Mouse (Mus musculus) midbrain, embryonic 13.5 days (tissue): ENCODE measurements around the gene Togaram2. TPM values are rescaled to one million over a fixed set of nuclear protein-coding genes. Genes with fewer than 3 reads are reported as not detected.
A peak's percentile ranks its signal among the peaks of the same experiment; 100 is the strongest.
"Not testable (repeated sequence)": the region's sequence is repeated elsewhere in the genome, so short reads cannot be mapped to it uniquely, and the experiment has no call there.

Experiments
- ATAC-seq: fragments of 200-750 bp; cut with Nextera tagmentation; 2 replicates; pipeline ENCODE4 v1.8.0; 2017; ENCODE audit warnings: mild to moderate bottlenecking, moderate TSS enrichment, moderate library complexity
- H3K27ac ChIP-seq: fragments of 300-500 bp; sonication (generic); 2 replicates; pipeline ENCODE4 v1.5.1; 2015; ENCODE audit warnings: inconsistent platforms, mild to moderate bottlenecking, moderate library complexity
- H3K27me3 ChIP-seq: fragments of 300-500 bp; sonication (generic); 2 replicates; pipeline ENCODE4 v1.6.1; 2015; ENCODE audit warnings: mild to moderate bottlenecking, inconsistent platforms
- H3K36me3 ChIP-seq: fragments of 300-500 bp; sonication (generic); 2 replicates; pipeline ENCODE4 v1.6.1; 2015; ENCODE audit warnings: mild to moderate bottlenecking, inconsistent platforms
- H3K4me1 ChIP-seq: fragments of 300-500 bp; sonication (generic); replicated peaks from 2 replicates; pipeline ENCODE4 v1.6.1; 2015; ENCODE audit warnings: inconsistent platforms
- H3K4me2 ChIP-seq: fragments of 300-500 bp; sonication (generic); replicated peaks from 2 replicates; pipeline ENCODE4 v1.6.1; 2015; ENCODE audit warnings: moderate library complexity, mild to moderate bottlenecking, inconsistent platforms
- H3K4me3 ChIP-seq: fragments of 300-500 bp; sonication (generic); replicated peaks from 2 replicates; pipeline ENCODE4 v1.5.1; 2015; ENCODE audit warnings: mild to moderate bottlenecking, inconsistent platforms
- H3K9ac ChIP-seq: fragments of 300-500 bp; sonication (generic); replicated peaks from 2 replicates; pipeline ENCODE4 v1.6.1; 2015; ENCODE audit warnings: mild to moderate bottlenecking, inconsistent platforms
- H3K9me3 ChIP-seq: fragments of 300-500 bp; sonication (generic); 2 replicates; pipeline ENCODE4 v1.6.1; 2016; ENCODE audit warnings: mild to moderate bottlenecking, inconsistent platforms
- WGBS: fragments of 180-500 bp; shearing (Covaris S2); methylation state at CpG from one replicate; pipeline ENCODE4 v1.1.7; 2015; 5-methylcytosine and 5-hydroxymethylcytosine counted together
- polyA plus RNA-seq: library from polyadenylated mRNA; unstranded; fragments of >200 nt; fragmentation: Nextera tagmentation; extraction: Ambion mirVana; gene quantifications from 2 replicates; pipeline ENCODE4 v1.2.1, GENCODE M21; 2015

Togaram2 gene
- polyA plus RNA-seq, 1 experiment from 2014 or later, result 0.27 TPM

GRCm38 (mm10) chr17:71747561-71747960 is 74.5 kb downstream of the Togaram2 start:
- Histone ChIP-seq H3K4me3 (no peak overlapping the region), H3K27me3 (no peaks in the 10 kb centered on the region), H3K4me2 (no peak overlapping the region), H3K9me3 (no peaks in the 10 kb centered on the region), H3K36me3 (no peaks in the 10 kb centered on the region), H3K4me1 (no peaks in the 10 kb centered on the region), H3K9ac (no peak overlapping the region), H3K27ac (no peak overlapping the region)
- ATAC-seq, result no peak
- 77% methylated on average over 8 of the region's 8 CpGs for WGBS

DNA sequence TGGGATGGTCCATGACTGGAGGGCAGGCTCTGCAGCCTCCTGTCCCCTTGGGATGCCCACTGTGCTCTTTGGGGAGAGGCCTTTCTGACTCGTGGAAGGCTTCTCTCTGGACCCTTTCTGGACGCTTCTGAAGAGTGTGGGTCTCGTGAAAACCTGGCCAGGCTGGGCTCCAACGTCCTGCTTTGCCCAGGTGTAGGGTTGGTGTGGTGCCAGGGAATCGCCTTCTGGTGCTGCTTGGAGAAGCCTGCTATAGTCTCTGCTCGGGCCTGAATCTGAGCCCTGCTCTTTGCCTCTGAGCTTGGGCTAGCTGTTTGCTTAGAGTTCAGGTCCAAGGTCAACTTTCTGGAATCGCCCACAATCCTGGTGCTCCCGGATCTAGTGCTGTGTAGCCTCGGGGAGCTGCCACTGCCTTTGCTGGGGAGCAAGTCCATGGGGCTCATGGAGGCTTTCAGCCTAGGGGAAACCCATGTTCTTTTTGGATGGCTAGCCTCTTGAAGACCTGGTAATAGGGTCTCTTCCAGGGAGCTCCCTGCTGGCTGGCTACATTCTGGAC is 76.6 kb downstream of the Togaram2 start:
- no peak overlapping the region for H3K27ac ChIP-seq
- no peak overlapping the region for H3K9ac ChIP-seq
- H3K36me3 ChIP-seq, result no peaks in the 10 kb centered on the region
- no peaks in the 10 kb centered on the region for H3K4me1 ChIP-seq
- WGBS, result 87% methylated on average over 9 of the region's 9 CpGs
- no peak overlapping the region for H3K4me2 ChIP-seq
- no peak for ATAC-seq
- H3K27me3 ChIP-seq, result no peaks in the 10 kb centered on the region
- H3K9me3 ChIP-seq, result no peaks in the 10 kb centered on the region
- no peak overlapping the region for H3K4me3 ChIP-seq

GRCm38 (mm10) chr17:71752831-71753230 is 79.8 kb downstream of the Togaram2 start, which contains the start of gene Pcare:
Gene Pcare, minus strand, starts transcription at chr17:71752894.
- WGBS, result 65% methylated on average over 10 of the region's 10 CpGs
- no peak for ATAC-seq
- H3K27me3 ChIP-seq, result no peaks in the 10 kb centered on the region
- no peaks in the 10 kb centered on the region for H3K4me1 ChIP-seq
- H3K4me2 ChIP-seq, result no peak within 1 kb of the TSS
- H3K36me3 ChIP-seq, result no peaks in the 10 kb centered on the region
- no peak within 1 kb of the TSS for H3K9ac ChIP-seq
- no peak within 1 kb of the TSS for H3K4me3 ChIP-seq
- H3K27ac ChIP-seq, result no peak within 1 kb of the TSS
- H3K9me3 ChIP-seq, result no peaks in the 10 kb centered on the region

DNA sequence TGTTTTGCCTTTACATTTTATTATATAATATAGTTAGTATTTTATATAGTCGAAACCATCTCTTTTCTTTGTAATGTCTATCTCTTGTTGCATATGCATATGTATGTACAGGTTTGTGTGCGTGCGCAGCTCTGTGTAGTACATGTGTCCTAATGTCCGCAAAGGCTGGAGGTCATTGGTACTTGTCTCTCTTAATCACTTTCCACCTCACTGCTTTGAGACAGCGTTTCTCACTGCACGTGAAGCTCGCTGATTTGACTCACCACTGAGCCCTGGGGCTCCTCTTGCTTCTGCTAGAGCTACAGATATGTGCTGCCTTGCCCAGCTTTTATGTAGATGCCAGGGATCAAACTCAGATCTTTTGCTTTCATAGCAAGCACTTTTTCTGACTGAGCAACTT is 87.5 kb downstream of the Togaram2 start:
- Histone ChIP-seq H3K4me3 (no peak overlapping the region), H3K27me3 (no peaks in the 10 kb centered on the region), H3K9me3 (0 out of 2 replicates have a peak, but pooled peaks cover 6% of the 10 kb centered on the region), H3K9ac (no peak overlapping the region), H3K4me2 (no peak overlapping the region), H3K36me3 (no peaks in the 10 kb centered on the region), H3K27ac (no peak overlapping the region), H3K4me1 (no peaks in the 10 kb centered on the region)
- WGBS, result 76% methylated on average over 7 of the region's 7 CpGs
- ATAC-seq, result no peak

- not testable (repeated sequence) for H3K4me1 ChIP-seq, H3K4me2 ChIP-seq, H3K4me3 ChIP-seq, H3K36me3 ChIP-seq, ATAC-seq, H3K9ac ChIP-seq, H3K27ac ChIP-seq, H3K9me3 ChIP-seq, H3K27me3 ChIP-seq
- WGBS, result 76% methylated on average over 1 of the region's 1 CpGs
Measured at GRCm38 (mm10) chr17:71768173-71768572, 95.1 kb downstream of the Togaram2 start, which contains the start of gene Clip4. Gene Clip4, plus strand, starts transcription at chr17:71768473.

DNA sequence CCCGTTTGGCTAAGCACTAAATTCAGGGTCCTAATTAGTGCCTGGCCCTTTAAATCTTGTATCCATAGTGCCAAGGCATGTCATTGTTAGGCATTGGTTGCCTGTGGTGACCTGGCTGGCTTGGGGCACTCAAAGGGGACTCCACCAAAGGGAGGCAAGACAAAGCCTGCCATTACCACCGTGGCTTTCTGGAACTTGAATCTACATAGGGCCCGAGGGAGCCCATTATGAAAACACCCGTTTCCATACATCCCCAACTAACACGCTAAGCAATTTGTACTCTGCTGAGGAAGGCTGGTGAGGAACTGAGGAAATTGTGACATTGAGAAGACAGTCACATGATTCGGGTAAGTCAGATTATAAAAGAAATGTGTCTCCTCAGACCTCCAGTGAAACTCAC is 96.5 kb downstream of the Togaram2 start:
- peak; percentile 56 for ATAC-seq

DNA sequence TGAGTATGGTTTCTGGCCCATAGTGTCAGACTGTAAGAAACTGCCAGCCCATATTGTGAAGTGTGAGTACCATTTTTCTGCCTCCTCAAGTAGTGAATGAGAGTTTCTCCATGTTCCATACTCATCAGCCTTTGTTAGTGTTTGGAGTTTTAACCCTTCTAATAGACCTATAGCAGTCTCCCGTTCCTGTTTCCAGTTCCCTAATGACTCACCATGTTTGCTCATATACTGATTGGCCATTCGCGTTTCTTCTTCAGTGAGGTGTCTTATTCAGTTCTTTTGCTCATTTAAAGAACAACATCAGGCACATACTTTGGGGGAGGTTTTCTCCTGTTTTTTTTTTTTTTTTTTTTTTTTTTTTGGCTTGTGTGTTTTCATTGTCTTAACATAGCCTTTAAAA is 97.6 kb downstream of the Togaram2 start:
- Histone ChIP-seq H3K9ac (no peak overlapping the region), H3K27me3 (no peaks in the 10 kb centered on the region), H3K36me3 (no peaks in the 10 kb centered on the region), H3K27ac (no peak overlapping the region), H3K4me3 (no peak overlapping the region), H3K9me3 (no peaks in the 10 kb centered on the region), H3K4me1 (peaks cover 9% of the 10 kb centered on the region), H3K4me2 (no peak overlapping the region)
- no peak for ATAC-seq
- WGBS, result 96% methylated on average over 3 of the region's 3 CpGs

More for the DNA sequence above, 96.5 kb downstream of the Togaram2 start:
- H3K9ac ChIP-seq, result no peak overlapping the region
- H3K9me3 ChIP-seq, result no peaks in the 10 kb centered on the region
- H3K4me2 ChIP-seq, result peak overlapping the region; percentile 26
- H3K27ac ChIP-seq, result no peak overlapping the region
- H3K4me1 ChIP-seq, result peaks cover 9% of the 10 kb centered on the region
- no peaks in the 10 kb centered on the region for H3K36me3 ChIP-seq
- whole genome bisulfite sequencing, result 9% methylated on average over 6 of the region's 6 CpGs
- H3K4me3 ChIP-seq, result no peak overlapping the region
- no peaks in the 10 kb centered on the region for H3K27me3 ChIP-seq

DNA sequence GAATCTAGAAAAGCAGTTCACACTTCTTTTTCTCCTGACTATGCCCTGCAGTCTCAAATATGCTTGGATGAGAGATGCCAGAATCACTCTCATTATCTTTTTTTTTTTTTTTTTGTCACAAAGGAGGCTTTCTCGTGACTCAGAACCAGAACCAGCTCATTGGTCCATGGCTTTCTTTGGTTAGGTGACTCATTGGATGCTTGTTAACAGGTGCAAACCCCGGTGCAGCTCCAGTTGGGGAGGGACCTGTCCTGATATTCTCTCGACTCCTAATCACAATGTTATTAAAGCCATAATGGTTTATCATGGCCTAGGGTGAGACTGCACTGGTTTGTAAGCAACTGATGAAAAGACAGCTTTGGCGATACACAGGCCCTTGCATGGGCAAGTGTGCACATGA is 101.1 kb downstream of the Togaram2 start:
- 73% methylated on average over 4 of the region's 4 CpGs for WGBS
- no peak for ATAC-seq
- Histone ChIP-seq H3K4me1 (peaks cover 8% of the 10 kb centered on the region), H3K36me3 (no peaks in the 10 kb centered on the region), H3K27me3 (no peaks in the 10 kb centered on the region), H3K9me3 (no peaks in the 10 kb centered on the region; the same call in 1 of the 2 replicates), H3K9ac (no peak overlapping the region), H3K4me2 (no peak overlapping the region), H3K4me3 (no peak overlapping the region), H3K27ac (no peak overlapping the region)

GRCm38 (mm10) chr17:71775279-71775678 is 102.2 kb downstream of the Togaram2 start:
- no peak overlapping the region for H3K4me2 ChIP-seq
- H3K4me3 ChIP-seq, result no peak overlapping the region
- no peaks in the 10 kb centered on the region; the same call in 1 of the 2 replicates for H3K9me3 ChIP-seq
- H3K9ac ChIP-seq, result no peak overlapping the region
- no peaks in the 10 kb centered on the region for H3K36me3 ChIP-seq
- H3K27ac ChIP-seq, result no peak overlapping the region
- 76% methylated on average over 4 of the region's 4 CpGs for WGBS
- no peaks in the 10 kb centered on the region for H3K4me1 ChIP-seq
- ATAC-seq, result no peak
- H3K27me3 ChIP-seq, result no peaks in the 10 kb centered on the region

- WGBS, result 77% methylated on average over 3 of the region's 3 CpGs
- Histone ChIP-seq H3K27ac (no peak overlapping the region), H3K9me3 (no peaks in the 10 kb centered on the region; the same call in 1 of the 2 replicates), H3K27me3 (no peaks in the 10 kb centered on the region), H3K4me1 (peaks cover 14% of the 10 kb centered on the region), H3K4me3 (no peak overlapping the region), H3K9ac (no peak overlapping the region), H3K4me2 (no peak overlapping the region), H3K36me3 (no peaks in the 10 kb centered on the region)
- ATAC-seq, result no peak
Measured at GRCm38 (mm10) chr17:71778696-71779095, 105.6 kb downstream of the Togaram2 start.

Other genes starting within 250 kb of the Togaram2 start
- 3.7 and 4.3 TPM in 2 replicates for gene Gm4707, start 213.3 kb upstream of the Togaram2 start, polyA plus RNA-seq
- 48.6 and 60.5 TPM in 2 replicates for gene Smchd1, start 197.9 kb upstream of the Togaram2 start, polyA plus RNA-seq
- 19.7 and 20.0 TPM in 2 replicates for gene Ndc80, start 146.4 kb upstream of the Togaram2 start, polyA plus RNA-seq
- 1.0 and 1.2 TPM in 2 replicates for gene Spdya, start 121.2 kb upstream of the Togaram2 start, polyA plus RNA-seq
- 49.5 and 57.0 TPM in 2 replicates for gene Wdr43, start 57.4 kb upstream of the Togaram2 start, polyA plus RNA-seq
- not detected in 2 replicates for gene Pcare, start 79.6 kb downstream of the Togaram2 start, polyA plus RNA-seq
- gene Clip4, start 95.2 kb downstream of the Togaram2 start, polyA plus RNA-seq, result 9.1 and 9.3 TPM in 2 replicates